Mouse (Mus musculus) mesoderm, embryonic 11.5 days (tissue): ENCODE measurements around the gene Hyal2.

Source experiments
- DNase-seq: peaks from one replicate; pipeline ENCODE4 v3.0.0-alpha.2; 2012; ENCODE audit warnings: low read depth, low spot score

Hyal2 gene

DNA sequence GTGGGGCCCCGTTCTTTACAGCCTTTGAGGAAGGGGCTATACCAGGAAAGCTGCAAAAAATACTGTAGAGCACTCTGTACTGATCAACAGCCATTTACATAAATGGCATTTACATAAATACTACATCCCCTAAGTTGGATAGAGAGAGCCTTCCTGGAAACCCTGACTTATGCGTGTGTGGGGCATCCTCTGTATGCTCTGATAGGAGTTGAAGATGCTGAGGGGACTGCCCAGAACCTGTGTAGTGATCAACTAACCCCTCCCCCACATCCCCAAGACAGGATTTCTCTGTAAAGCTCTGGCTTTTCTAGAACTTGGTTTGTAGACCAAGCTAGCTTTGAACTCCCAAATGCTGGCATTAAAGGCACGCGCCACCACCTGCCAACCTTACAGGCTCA is 41.7 kb downstream of the Hyal2 start:
- no peak for DNase-seq

DNA sequence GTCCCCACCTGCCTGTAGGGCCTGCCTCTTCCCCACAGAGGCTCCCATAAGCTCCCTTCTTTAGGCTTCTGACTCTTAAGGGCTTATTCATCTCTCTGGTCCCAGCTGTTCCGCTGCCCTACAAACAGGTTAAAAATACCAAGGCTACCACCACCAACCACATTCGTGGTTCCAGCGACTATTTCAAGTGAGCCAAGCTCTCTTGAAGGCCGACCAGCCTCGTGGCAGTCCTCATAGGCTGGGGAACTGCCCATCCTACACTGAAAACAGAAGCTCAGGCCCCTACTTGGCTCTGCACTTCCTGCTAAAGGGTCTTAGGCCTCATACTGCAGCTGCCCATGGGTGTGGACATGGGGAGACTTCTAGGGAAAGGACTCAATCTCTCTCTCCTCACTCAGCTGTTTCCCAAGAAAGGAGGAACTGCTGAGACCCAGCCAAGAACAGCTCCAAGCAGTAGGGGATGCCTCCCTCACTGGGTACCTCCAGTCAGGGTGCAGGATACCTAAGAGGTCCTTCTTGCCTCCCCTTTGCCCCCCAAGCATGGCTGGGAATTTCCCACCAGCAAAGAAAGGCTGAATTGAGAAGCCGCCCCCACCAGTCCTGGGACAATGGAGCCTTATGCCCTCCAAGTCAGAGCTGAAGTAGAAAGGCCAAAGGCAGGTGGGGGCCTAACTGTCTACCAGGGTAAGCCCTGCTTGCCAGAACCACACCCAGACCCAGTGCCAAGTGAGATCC is 43.9 kb downstream of the Hyal2 start:
- DNase-seq, result no peak

DNA sequence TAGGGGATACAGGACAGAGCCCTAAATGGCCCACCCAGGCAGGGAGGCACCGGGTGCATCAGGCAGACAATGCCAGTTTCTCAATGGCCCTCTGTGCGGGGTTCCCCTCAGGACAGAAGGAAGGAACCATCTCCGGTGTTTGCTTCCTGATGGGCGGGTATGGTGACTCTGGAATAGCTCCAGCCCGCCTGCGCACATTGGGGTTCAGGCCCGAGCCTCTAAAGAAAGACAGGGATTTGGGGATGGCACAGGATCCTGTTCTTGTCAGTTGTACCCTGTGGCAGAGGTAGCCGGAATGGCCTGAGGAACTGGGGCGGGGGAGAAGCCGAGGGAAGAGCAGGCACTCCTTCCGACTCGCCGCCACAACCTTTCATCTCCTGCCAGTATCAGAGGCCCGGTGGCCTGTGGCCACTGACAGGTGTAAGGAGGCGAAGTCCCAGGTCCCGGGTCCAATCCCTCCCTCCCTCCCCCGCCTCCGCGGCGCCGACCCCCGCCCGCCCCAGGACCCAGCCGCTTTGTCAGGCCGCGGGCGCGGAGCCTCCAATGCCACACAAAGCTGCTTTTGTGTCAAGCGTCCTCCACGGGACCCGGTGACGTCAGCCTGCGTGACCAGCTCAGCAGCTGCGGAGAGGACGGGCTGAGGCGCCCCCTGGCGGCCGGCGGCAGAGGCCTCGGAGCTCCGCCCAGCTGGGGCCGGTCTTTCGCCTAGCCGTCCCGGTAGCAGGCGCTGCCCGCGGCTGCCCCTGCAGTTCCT is 44.6 kb downstream of the Hyal2 start:
- peak; percentile 99 for DNase-seq

DNA sequence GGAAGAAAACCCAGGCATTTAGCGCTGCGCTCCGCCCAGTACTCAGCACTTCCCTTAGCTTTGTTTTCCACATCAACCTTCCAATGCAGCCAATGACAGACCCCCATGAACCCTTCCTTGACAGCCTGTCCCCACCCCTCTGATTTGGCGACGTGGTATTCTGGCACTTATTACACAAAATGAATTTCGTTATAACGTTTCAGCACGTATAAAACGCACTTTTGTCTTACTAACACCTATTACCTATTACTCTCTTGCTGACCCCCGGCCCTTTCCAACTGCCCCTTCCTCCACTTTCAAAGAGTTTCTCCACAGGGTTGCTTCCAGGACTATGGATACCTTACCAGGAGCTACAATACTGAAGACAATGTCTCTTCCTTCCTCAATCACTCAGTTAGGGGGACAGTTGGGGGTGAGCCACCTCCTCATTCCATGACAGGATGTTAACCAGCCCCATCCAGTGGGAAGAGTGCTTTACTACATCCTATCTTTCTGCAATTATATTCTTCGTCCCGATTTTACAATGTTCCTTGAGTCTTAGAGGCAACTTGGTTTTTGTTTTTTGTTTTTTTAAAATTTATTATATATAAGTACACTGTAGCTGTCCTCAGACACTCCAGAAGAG is 45.3 kb downstream of the Hyal2 start:
- DNase-seq, result no peak

DNA sequence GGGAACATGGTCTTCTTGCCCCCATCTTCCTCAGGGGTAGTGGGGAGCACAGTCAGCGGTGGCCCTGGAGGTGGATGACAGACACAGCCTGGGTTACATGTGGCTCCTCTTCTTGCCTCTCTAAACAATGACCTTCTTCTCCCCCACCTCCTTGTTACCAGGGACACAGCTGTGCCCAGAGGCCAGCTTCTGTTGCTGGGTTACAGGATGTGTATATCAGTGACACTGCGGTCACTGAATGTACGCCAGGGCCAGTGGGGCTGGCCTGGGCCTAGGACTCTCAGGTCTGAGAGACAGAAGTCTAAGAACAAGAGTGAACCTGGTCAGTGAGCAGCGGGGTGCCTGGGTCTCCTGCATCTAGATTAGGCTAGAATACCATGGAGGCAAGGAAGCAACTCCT is 47.3 kb downstream of the Hyal2 start:
- DNase-seq, result no peak

DNA sequence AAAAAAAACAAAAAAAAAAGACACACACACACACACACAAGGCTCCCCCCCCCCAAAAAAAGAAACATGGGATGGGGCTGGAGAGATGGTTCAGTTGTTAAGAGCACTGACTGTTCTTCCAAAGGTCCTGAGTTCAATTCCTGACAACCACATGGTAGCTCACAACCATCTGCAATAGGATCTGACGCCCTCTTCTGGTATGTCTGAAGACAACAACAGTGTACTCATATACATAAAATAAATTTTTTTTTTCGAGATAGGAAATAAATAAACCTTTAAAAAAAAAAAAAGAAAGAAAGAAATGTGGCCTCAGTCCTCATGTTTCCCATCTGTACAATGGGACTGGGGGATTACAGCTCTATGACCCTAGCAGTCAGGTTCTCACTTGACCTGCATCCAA is 49.7 kb downstream of the Hyal2 start:
- no peak for DNase-seq

DNA sequence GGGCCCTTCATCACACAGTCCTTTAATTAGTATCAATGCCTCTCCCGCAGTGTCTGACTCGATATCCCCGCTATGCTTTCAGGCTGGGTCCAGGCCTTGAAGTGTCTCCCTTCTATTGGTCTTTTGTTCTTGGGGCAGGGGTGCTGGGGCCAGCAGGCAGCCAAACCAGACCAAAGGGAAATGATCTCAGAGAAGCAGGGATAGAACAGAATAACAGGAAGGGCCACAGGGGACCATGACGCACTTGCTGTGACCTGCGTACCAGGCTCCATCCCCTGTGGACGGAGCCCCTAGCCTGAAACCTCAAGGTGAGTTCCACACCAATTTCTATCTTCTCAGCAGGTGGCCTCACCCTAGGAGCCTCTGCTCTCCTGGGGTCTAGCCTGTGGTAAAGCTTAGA is 50.4 kb downstream of the Hyal2 start:
- no peak for DNase-seq

DNA sequence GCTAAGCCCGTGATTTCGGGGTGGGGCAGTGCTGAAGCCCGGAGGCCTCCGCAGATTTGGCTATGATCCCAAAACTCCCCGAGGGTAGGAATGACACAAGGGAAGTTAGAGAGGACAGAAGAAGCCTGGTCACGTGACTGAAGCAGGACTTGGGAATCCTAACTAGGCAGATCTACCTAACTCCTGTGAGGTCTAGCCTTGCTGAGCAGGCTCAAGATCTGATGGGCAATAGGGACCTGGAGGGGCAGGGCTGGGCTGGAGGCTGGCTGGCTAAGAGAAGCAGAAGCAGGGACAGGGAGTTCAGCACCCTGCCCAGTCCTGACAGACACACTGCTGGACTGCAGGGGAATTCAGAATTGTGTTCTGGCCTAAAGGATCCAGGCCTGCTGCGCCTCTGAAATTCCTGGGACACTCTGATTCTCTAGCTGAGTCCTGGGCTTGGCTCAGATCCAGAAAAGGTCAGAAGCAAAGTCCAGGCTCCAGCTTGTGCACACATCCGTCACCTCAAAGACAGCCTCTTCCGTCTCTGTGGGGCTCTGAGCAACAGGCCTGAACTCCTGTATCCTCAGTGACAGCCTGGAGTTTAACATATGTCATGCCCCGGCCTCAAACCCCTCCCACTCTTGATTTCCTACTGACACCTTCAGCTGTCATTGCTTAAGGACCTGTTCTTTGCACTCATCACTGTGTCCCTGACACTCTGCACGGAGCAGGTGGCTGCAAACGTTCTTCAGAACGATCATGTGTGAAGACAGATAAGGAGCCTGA is 51.2 kb downstream of the Hyal2 start:
- DNase-seq, result no peak

DNA sequence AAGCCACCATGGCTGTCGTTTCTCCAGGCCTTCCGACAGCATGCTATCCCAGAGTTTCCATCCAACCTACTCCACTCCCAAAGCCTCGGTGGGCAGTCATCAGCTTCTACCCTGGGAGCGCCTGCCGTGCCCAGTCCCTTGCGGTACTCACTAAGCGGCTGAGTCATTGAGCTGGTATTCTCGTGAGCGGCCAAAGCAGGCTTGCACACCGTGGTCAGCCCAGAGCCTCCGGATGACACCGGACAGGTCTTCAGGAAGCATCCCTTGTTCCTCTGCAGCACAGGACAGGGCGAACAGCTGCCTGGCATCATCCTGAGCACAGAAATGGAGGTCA is 51.8 kb downstream of the Hyal2 start:
- DNase-seq, result no peak

DNA sequence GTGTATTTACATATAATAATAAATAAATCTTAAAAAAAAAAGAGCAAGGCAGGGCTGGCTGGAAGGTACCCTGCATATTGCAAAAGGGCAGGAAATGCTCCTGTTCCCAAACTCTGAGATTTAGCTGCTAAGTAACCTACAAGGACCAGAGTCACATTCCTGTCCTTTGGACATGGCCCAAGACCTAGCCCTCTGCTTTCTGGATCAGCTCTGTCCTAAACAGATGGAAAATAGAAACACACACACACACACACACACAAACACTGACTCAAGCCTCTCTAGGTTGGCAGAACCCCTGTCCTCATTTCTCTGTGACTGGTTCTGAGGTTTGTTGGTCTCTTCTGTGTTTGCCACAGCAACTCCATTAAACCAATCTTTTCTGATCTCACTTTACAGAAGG is 53.2 kb downstream of the Hyal2 start:
- DNase-seq, result no peak
